Mouse (Mus musculus) sigmoid colon, adult 10 weeks (tissue): Measurements from ENCODE around the gene Trmt112. TPM values are rescaled to one million over a fixed set of nuclear protein-coding genes. Genes with fewer than 3 reads are reported as not detected.

Experiments
- polyA plus RNA-seq: library from polyadenylated mRNA; stranded (reverse); fragments of 350-450 nt; fragmentation: Illumina TruSeq; extraction: RNeasy Lipid Tissue Mini Kit (QIAGEN cat#74804); gene quantifications from one replicate; pipeline ENCODE4 v1.2.3, GENCODE M21; 2014; ENCODE audit warnings: low read depth, low replicate concordance

Trmt112 gene
- polyA plus RNA-seq, result 9.6 TPM

GRCm38 (mm10) chr19:6909507-6910289 lies at the start of gene Trmt112, which contains the start of gene Prdx5:
TSS of gene Trmt112 (plus strand) at chr19:6909698.
TSS of gene Prdx5 (minus strand) at chr19:6910106.

GRCm38 (mm10) chr19:6921647-6922567 lies 12.4 kb downstream of the Trmt112 start, which contains the start of gene Esrra:
TSS of gene Esrra (minus strand) at chr19:6921813.

GRCm38 (mm10) chr19:6925307-6925573 lies 15.7 kb downstream of the Trmt112 start, which contains the start of gene Catsperz:
TSS of gene Catsperz (minus strand) at chr19:6925380.

GRCm38 (mm10) chr19:6934195-6934977 lies 24.9 kb downstream of the Trmt112 start, which contains the start of gene Kcnk4:
TSS of gene Kcnk4 (minus strand) at chr19:6934515.

GRCm38 (mm10) chr19:6941372-6942248 lies 32.1 kb downstream of the Trmt112 start, which contains the start of gene Bad:
TSS of gene Bad (plus strand) at chr19:6941861.

GRCm38 (mm10) chr19:6942249-6942691 lies 32.8 kb downstream of the Trmt112 start, which contains the start of gene Gpr137:
TSS of gene Gpr137 (minus strand) at chr19:6942480.

Other genes with a start within 250 kb of the Trmt112 start
- gene Rps6ka4, start 69.1 kb upstream of the Trmt112 start, polyA plus RNA-seq, result not detected
- gene Ccdc88b, start 51.5 kb upstream of the Trmt112 start, polyA plus RNA-seq, result not detected
- 22.6 TPM for gene Prdx5, start 408 bp downstream of the Trmt112 start, polyA plus RNA-seq
- gene Esrra, start 12.1 kb downstream of the Trmt112 start, polyA plus RNA-seq, result 16.9 TPM
- not detected for gene Catsperz, start 15.7 kb downstream of the Trmt112 start, polyA plus RNA-seq
- not detected for gene Kcnk4, start 24.8 kb downstream of the Trmt112 start, polyA plus RNA-seq
- gene Bad, start 32.2 kb downstream of the Trmt112 start, polyA plus RNA-seq, result 1.6 TPM
- gene Gpr137, start 32.8 kb downstream of the Trmt112 start, polyA plus RNA-seq, result 0.73 TPM
- gene Ppp1r14b, start 65.3 kb downstream of the Trmt112 start, polyA plus RNA-seq, result 4.9 TPM
- gene Plcb3, start 66.8 kb downstream of the Trmt112 start, polyA plus RNA-seq, result 16.1 TPM
- gene Fkbp2, start 70.8 kb downstream of the Trmt112 start, polyA plus RNA-seq, result 7.6 TPM
- 6.6 TPM for gene Vegfb, start 78.0 kb downstream of the Trmt112 start, polyA plus RNA-seq
- gene Dnajc4, start 82.9 kb downstream of the Trmt112 start, polyA plus RNA-seq, result not detected
- not detected for gene Nudt22, start 86.4 kb downstream of the Trmt112 start, polyA plus RNA-seq
- 1.1 TPM for gene Trpt1, start 86.4 kb downstream of the Trmt112 start, polyA plus RNA-seq
- 0.38 TPM for gene Fermt3, start 109.8 kb downstream of the Trmt112 start, polyA plus RNA-seq
- gene Stip1, start 130.3 kb downstream of the Trmt112 start, polyA plus RNA-seq, result 30.8 TPM
- 2.6 TPM for gene Macrod1, start 147.1 kb downstream of the Trmt112 start, polyA plus RNA-seq
- gene Flrt1, start 196.0 kb downstream of the Trmt112 start, polyA plus RNA-seq, result 0.25 TPM